Mouse (Mus musculus) G1E (cell line): ENCODE data around the gene Cfap100.

Source experiments
- CTCF ChIP-seq: IDR thresholded peaks from 2 replicates; pipeline ENCODE4 v1.5.1; 2012; ENCODE audit warnings: low read depth, low read length, inconsistent platforms, mixed read lengths
- GATA1 ChIP-seq: IDR thresholded peaks from 2 replicates; pipeline ENCODE4 v1.6.1; 2012; ENCODE audit warnings: borderline replicate concordance, low read length, inconsistent platforms, mixed read lengths

DNA sequence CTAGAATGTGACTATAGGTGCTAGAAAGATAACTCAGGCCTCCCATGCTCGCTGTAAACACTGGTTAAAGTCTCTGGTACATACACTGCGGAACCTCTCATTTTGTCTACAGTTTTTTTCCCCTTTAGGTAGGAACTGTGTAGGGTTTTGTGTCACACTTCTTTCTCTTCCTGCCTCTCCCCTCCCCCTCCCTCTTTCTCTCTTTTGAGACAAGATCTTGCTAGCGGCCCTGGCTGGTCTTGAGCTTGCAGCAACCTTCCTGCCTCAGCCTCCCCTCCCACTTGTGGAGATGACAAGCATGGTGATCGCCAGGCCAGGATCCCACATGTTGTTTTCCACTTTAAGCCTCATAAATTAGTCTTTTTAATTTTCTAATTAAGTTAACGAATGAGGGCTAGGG is 25.2 kb upstream of the Cfap100 start:
- no peak for TF ChIP-seq CTCF
- no peak for TF ChIP-seq GATA1
